Mouse (Mus musculus) embryonic fibroblast, embryonic 13.5 days (primary cell): ENCODE measurements around the gene Slc9a9.

Source experiments
- CTCF ChIP-seq: IDR thresholded peaks from 2 replicates; pipeline ENCODE4 v1.5.1; 2011; ENCODE audit warnings: mild to moderate bottlenecking, control low read depth, low read length, moderate library complexity, borderline replicate concordance; ENCODE audit not compliant: insufficient read depth
- POLR2A ChIP-seq: IDR thresholded peaks from 2 replicates; pipeline ENCODE4 v1.6.1; 2011; ENCODE audit warnings: low read depth, mild to moderate bottlenecking, control low read depth, low read length, moderate library complexity

GRCm38 (mm10) chr9:94821268-94821667 is 151.6 kb downstream of the Slc9a9 start:
- TF ChIP-seq POLR2A: no peak
- TF ChIP-seq CTCF: no peak
